Mouse (Mus musculus) lung, embryonic 14.5 days (tissue): ENCODE measurements around the gene Anapc2. TPM values are rescaled to one million over a fixed set of nuclear protein-coding genes. Genes with fewer than 3 reads are reported as not detected.

Experiments used
- ATAC-seq: fragments of 200-750 bp; cut with Nextera tagmentation; 2 replicates; pipeline ENCODE4 v1.8.0; 2017; ENCODE audit warnings: mild to moderate bottlenecking, moderate TSS enrichment, moderate library complexity; ENCODE audit not compliant: insufficient read depth
- DNase-seq: peaks from one replicate; pipeline ENCODE4 v3.0.0-alpha.2; 2015
- H3K27ac ChIP-seq: fragments of 300-500 bp; sonication (generic); 2 replicates; pipeline ENCODE4 v1.5.1; 2014; ENCODE audit warnings: low read depth, mild to moderate bottlenecking, moderate library complexity
- H3K27me3 ChIP-seq: fragments of 300-500 bp; sonication (generic); 2 replicates; pipeline ENCODE4 v1.6.1; 2014; ENCODE audit warnings: low read length, control low read depth; ENCODE audit not compliant: insufficient read depth
- H3K36me3 ChIP-seq: fragments of 300-500 bp; sonication (generic); 2 replicates; pipeline ENCODE4 v1.6.1; 2014; ENCODE audit warnings: control low read depth; ENCODE audit not compliant: insufficient read depth
- H3K4me1 ChIP-seq: fragments of 300-500 bp; sonication (generic); 2 replicates; pipeline ENCODE4 v1.6.1; 2014; ENCODE audit warnings: antibody characterized with exemption, control low read depth; ENCODE audit not compliant: insufficient read depth
- H3K4me2 ChIP-seq: fragments of 300-500 bp; sonication (generic); 2 replicates; pipeline ENCODE4 v1.6.1; 2014; ENCODE audit warnings: mild to moderate bottlenecking
- H3K4me3 ChIP-seq: fragments of 300-500 bp; sonication (generic); 2 replicates; pipeline ENCODE4 v1.5.1; 2014; ENCODE audit warnings: low read depth, low read length
- H3K9ac ChIP-seq: fragments of 300-500 bp; sonication (generic); 2 replicates; pipeline ENCODE4 v1.6.1; 2014
- H3K9me3 ChIP-seq: fragments of 300-500 bp; sonication (generic); 2 replicates; pipeline ENCODE4 v1.6.1; 2016; ENCODE audit warnings: low read depth, low read length, control low read depth
- CTCF ChIP-seq: IDR thresholded peaks from 2 replicates; pipeline ENCODE4 v1.5.1; 2016; ENCODE audit warnings: antibody characterized with exemption, low read depth
- WGBS: fragments of 180-500 bp; shearing (Covaris S2); extraction: QIAGEN DNeasy Blood & Tissue Kit; methylation state at CpG from one replicate; pipeline ENCODE4 v1.1.7; 2014; 5-methylcytosine and 5-hydroxymethylcytosine counted together
- polyA plus RNA-seq: library from polyadenylated mRNA; unstranded; fragments of >200 nt; fragmentation: Nextera tagmentation; extraction: Ambion mirVana; gene quantifications from 2 replicates; pipeline ENCODE4 v1.2.1, GENCODE M21; 2014

The Anapc2 gene
- polyA plus RNA-seq, 1 experiment from 2014 or later: 119 TPM

DNA sequence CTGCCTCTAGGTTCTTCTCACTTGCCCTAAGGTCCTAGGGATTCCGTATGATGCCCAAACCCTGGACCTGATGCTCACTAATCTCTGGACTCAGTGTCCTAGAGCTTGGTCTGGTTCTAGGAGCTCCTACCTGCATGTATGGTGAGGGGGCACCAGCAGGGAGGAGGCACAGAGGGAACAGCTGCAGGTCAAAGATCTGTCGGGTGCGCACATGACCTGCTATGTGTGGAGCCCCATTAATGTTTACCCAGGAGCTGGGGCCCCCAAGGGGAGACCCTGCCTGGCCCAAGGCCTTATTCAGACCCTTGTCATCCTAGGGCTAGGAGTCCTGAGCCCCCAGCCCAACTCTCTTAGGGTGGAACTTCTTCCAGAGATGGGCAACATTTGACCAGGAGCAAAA is 38.2 kb upstream of the Anapc2 start, which contains the start of gene Slc34a3:
TSS of gene Slc34a3 (minus strand) at position 315 of the 400 bp plus-strand sequence.
- H3K27ac ChIP-seq: no peak within 1 kb of the TSS

DNA sequence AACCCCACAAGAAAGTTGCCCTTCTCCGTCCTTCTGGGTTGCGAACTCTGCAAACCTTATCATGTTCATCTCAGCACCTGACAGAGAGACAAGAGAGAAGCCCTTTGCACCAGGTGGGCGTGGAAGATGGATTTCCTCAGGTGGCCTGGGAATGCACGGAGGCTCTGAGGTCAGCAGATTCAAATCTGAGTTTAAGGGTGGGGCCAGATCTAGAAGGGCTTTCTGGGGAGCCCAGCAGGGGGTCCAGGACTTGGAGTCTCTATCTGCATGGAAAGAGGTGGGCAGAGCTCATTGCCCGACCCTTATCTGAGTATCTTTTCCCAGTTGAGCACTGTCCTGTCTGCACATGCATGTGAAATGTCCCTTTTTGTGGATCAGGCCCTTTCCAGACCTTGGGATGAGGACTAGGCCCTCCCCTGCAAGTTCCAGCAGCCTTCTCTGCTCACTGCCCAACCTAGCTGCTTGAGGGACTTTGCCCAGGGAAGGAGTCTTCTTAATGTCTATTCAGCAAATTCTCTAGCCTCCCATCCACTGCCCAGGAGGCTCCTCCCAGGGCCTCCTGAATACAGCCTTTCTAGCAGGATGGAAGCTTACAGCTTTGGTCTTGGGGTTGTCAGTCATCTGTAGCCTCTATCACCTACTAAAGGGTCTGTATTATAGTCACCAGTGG is 37.6 kb upstream of the Anapc2 start:
- no peak overlapping the region for H3K27ac ChIP-seq

More for the DNA sequence above, 38.2 kb upstream of the Anapc2 start, which contains the start of gene Slc34a3:
- no peaks in the 10 kb centered on the region for H3K9me3 ChIP-seq
- DNase-seq (no peak), ATAC-seq (no peak)
- H3K4me1 ChIP-seq: no peaks in the 10 kb centered on the region
- no peak within 1 kb of the TSS for H3K9ac ChIP-seq
- no peaks in the 10 kb centered on the region for H3K36me3 ChIP-seq
- H3K4me3 ChIP-seq: no peak within 1 kb of the TSS
- 67% methylated on average over 3 of the region's 3 CpGs for WGBS
- no peak for TF ChIP-seq CTCF
- no peak within 1 kb of the TSS for H3K4me2 ChIP-seq
- H3K27me3 ChIP-seq: 0 out of 2 replicates have a peak, but pooled peaks cover 2% of the 10 kb centered on the region

DNA sequence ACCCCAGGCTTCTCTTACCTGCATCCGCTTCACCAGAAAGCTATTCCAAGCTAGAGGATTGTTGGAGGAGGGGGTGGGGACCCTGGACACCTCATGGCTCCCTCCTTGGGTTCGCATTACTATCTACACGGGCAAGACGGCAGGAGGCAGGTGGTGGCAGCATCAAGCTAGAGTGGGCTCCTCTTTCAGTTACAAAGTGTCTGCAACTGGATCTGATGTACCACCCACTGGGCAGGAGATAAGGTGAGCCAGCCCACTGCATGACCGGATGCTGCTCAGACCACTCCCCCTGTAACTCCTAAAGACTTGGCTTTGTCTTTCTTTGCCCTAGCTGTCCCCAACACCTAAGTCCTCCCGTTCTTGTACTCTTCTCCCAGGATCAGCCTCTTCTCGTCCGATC is 35.7 kb upstream of the Anapc2 start, which contains the start of gene Rnf224:
TSS of gene Rnf224 (minus strand) at position 174 of the 400 bp plus-strand sequence.
- H3K27ac ChIP-seq: no peak within 1 kb of the TSS
- no peak for TF ChIP-seq CTCF
- no peak within 1 kb of the TSS for H3K4me3 ChIP-seq
- no peak within 1 kb of the TSS for H3K9ac ChIP-seq
- DNase-seq: no peak
- peaks cover 7% of the 10 kb centered on the region; the same call in 1 of the 2 replicates for H3K27me3 ChIP-seq
- 0 out of 2 replicates have a peak, but pooled peaks cover 4% of the 10 kb centered on the region for H3K4me1 ChIP-seq
- ATAC-seq: no peak
- WGBS: 19% methylated on average over 8 of the region's 8 CpGs
- H3K36me3 ChIP-seq: no peaks in the 10 kb centered on the region
- H3K4me2 ChIP-seq: no peak within 1 kb of the TSS
- H3K9me3 ChIP-seq: no peaks in the 10 kb centered on the region

More for the DNA sequence above, 37.6 kb upstream of the Anapc2 start:
- no peak for ATAC-seq
- H3K9me3 ChIP-seq: no peaks in the 10 kb centered on the region
- H3K4me1 ChIP-seq: no peaks in the 10 kb centered on the region
- 46% methylated on average over 5 of the region's 5 CpGs for WGBS
- DNase-seq: no peak
- no peak for TF ChIP-seq CTCF
- no peak overlapping the region for H3K4me3 ChIP-seq
- H3K9ac ChIP-seq: no peak overlapping the region
- 0 out of 2 replicates have a peak, but pooled peaks cover 2% of the 10 kb centered on the region for H3K27me3 ChIP-seq
- no peaks in the 10 kb centered on the region for H3K36me3 ChIP-seq
- H3K4me2 ChIP-seq: no peak overlapping the region

DNA sequence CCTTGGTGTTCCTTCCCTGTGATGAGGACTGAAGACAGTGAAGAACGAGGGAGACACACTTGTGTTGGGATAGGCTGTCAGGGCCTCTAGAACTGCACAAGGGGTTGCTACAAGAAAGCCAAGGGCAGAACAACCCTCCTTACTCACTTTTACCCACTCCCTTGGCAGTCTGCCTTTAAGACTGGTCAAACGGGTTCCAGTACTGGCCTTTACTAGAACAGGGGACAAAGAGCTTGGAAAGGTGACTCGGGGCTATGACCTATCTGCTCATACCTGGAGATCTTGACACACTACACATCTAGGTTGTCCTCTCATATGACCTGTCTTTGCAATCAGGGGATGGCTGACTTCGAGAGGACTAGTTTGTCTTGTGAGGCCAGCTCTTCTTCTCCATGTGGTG is 34.8 kb upstream of the Anapc2 start:
- Histone ChIP-seq H3K36me3 (no peaks in the 10 kb centered on the region), H3K4me1 (0 out of 2 replicates have a peak, but pooled peaks cover 4% of the 10 kb centered on the region), H3K9ac (no peak overlapping the region), H3K9me3 (no peaks in the 10 kb centered on the region), H3K27ac (no peak overlapping the region), H3K4me3 (no peak overlapping the region), H3K27me3 (peaks cover 15% of the 10 kb centered on the region), H3K4me2 (no peak overlapping the region)
- TF ChIP-seq CTCF: no peak
- no peak for DNase-seq
- no peak for ATAC-seq
- WGBS: 46% methylated on average over 4 of the region's 4 CpGs

DNA sequence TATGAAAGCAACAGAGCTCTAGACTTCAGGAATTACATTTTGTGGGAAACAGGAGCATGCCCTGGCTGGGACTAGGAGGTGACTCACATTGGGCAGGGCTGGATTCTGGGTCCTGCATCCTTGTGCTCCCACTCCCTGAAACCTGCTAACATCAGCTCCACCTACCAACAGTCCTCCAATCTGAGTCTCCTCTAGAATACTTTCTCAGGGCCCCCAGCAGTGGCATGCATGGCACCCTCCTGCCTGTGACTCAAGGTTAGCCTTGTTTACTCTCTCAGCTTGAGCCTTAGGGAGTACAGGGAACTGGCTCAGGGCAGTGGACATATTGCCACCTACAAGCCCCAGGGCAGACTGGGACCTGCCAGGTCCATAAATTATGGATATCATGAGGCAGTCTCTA is 34.2 kb upstream of the Anapc2 start:
- ATAC-seq (no peak), DNase-seq (no peak)
- H3K4me1 ChIP-seq: 0 out of 2 replicates have a peak, but pooled peaks cover 4% of the 10 kb centered on the region
- peaks cover 20% of the 10 kb centered on the region for H3K27me3 ChIP-seq
- H3K4me2 ChIP-seq: no peak overlapping the region
- no peaks in the 10 kb centered on the region for H3K9me3 ChIP-seq
- TF ChIP-seq CTCF: no peak
- H3K27ac ChIP-seq: no peak overlapping the region
- no peak overlapping the region for H3K4me3 ChIP-seq
- no peak overlapping the region for H3K9ac ChIP-seq
- no peaks in the 10 kb centered on the region for H3K36me3 ChIP-seq

GRCm38 (mm10) chr2:25239766-25240165 is 32.5 kb upstream of the Anapc2 start:
- H3K27me3 ChIP-seq: peaks cover 23% of the 10 kb centered on the region
- no peaks in the 10 kb centered on the region for H3K9me3 ChIP-seq
- H3K4me2 ChIP-seq: no peak overlapping the region
- no peak for TF ChIP-seq CTCF
- DNase-seq (no peak), ATAC-seq (no peak)
- no peak overlapping the region for H3K9ac ChIP-seq
- no peaks in the 10 kb centered on the region for H3K36me3 ChIP-seq
- H3K4me1 ChIP-seq: 0 out of 2 replicates have a peak, but pooled peaks cover 4% of the 10 kb centered on the region
- no peak overlapping the region for H3K27ac ChIP-seq
- no peak overlapping the region for H3K4me3 ChIP-seq
- WGBS: 81% methylated on average over 3 of the region's 3 CpGs

DNA sequence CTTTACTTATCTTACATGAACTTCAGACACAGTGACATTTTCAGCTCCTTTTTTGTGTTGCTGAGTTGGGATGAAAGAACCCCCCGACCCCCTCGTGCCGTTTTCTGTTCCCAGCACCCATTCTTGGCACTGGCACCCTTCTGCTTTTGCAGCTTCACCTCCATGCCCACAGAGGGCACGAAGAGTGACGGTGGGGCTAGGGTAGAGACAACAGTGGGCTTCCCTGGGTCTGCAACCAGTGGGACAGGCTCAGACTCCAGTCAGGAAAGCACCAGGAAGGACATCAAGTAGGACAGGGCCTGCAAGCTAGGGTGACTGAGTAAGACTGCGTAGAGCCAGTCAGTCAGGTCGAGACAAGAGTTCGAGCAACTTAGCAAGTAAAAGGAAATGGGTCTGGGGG is 32.0 kb upstream of the Anapc2 start:
- Histone ChIP-seq H3K9ac (peak overlapping the region; percentile 48), H3K27me3 (peaks cover 23% of the 10 kb centered on the region), H3K4me1 (0 out of 2 replicates have a peak, but pooled peaks cover 4% of the 10 kb centered on the region), H3K36me3 (no peaks in the 10 kb centered on the region), H3K27ac (peak overlapping the region; percentile 46; the same call in 1 of the 2 replicates), H3K4me2 (peak overlapping the region; percentile 93), H3K4me3 (peak overlapping the region; percentile 49), H3K9me3 (no peaks in the 10 kb centered on the region)
- ATAC-seq (peak; percentile 19; the same call in 1 of the 2 replicates), DNase-seq (no peak)
- no peak for TF ChIP-seq CTCF
- 50% methylated on average over 8 of the region's 8 CpGs for WGBS
